Mouse (Mus musculus) c-Kit-positive CD71-positive TER-119-negative erythroid progenitor cells, embryonic 14.5 days (primary cell): ENCODE results near the gene Arl3.

ENCODE experiments used
- DNase-seq: peaks from one replicate; pipeline ENCODE4 v3.0.0-alpha.2; 2013; ENCODE audit warnings: low read depth

The Arl3 gene

GRCm38 (mm10) chr19:46500581-46501341 lies 72.2 kb downstream of the Arl3 start:
- no peak for DNase-seq

- DNase-seq, result peak; percentile 100
Measured at GRCm38 (mm10) chr19:46499836-46500580, 73.0 kb downstream of the Arl3 start.

- DNase-seq, result no peak
Measured at GRCm38 (mm10) chr19:46499539-46499835, 73.5 kb downstream of the Arl3 start.

DNA sequence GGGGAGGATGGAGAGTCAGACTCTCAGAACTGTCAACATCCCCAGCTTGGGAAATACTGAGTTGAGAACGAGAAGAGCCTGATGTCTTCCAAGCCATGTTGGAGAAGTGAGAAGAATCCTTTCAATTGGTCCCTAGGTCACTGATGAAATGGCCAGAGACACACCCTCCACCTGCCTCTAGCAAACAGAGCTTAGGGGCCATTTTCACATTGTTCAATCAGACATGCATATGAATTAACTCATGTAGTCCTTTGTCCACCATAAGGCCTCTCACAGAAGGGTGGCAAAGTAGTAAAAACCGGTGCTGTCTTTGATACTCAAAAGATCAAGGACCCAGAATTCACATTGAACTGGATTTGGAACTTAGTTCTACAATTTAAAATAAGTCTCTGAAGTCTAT lies 75.8 kb downstream of the Arl3 start:
- DNase-seq, result no peak

DNA sequence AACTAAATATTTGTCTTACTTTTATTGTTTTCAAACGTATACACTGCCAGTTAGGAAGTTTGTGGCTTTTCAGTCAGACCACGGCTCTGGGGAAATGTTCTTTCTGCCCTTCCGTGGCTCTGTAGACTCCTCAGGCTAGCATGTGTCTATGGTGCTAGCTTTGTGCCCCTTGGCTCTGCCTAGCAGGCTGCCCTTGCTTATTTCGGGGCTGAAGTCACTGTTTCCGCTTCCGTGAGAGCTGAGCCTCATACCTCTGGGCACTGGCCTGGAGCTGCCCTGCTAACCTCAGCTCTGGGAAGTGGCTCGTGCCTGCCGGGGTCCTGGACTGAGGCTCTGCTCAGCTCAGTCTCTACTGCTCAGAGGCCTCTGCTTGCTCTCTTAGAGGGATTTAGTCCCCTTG lies 77.9 kb downstream of the Arl3 start:
- DNase-seq, result no peak

- no peak for DNase-seq
Measured at GRCm38 (mm10) chr19:46490634-46491033, 82.4 kb downstream of the Arl3 start.

DNA sequence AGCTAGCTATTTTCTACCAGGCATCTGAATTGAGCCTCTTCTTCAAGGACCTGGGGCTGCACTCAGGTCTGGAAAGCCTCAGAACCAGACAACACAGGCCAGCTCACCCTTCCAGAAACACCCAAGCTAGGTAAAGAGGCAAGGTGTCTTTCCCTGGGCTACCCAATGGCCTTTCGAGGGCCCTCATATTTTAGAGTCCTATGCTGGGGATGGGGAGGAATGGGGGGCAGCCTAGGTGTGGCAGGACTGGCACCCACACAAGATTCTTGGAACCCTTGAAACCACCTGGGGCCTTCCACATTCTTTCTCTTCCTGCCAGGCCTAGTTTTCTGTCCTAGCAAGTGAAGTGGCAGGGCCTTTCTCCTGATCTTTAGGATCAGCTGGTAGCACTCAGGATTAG lies 83.5 kb downstream of the Arl3 start:
- DNase-seq, result no peak

DNA sequence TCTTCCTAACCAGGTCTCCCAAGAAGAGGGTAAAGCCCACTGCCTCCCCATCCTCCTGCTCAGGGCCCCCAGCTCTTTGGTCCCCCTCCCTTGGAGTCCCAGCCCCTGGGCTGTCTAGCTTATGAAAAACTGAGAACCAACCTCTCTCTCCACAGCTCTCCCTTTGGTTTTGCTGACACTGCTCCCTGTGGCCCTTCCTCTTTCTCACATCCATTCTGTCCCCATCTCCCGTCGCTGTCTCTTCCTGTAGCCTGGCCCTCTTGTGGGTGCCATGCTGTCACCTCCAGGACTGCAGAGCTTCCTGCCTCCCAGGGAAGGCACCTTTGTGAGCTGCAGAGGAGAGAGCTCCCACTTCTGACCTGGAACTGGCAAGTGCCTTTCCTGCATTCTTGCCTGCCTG lies 86.3 kb downstream of the Arl3 start:
- no peak for DNase-seq

DNA sequence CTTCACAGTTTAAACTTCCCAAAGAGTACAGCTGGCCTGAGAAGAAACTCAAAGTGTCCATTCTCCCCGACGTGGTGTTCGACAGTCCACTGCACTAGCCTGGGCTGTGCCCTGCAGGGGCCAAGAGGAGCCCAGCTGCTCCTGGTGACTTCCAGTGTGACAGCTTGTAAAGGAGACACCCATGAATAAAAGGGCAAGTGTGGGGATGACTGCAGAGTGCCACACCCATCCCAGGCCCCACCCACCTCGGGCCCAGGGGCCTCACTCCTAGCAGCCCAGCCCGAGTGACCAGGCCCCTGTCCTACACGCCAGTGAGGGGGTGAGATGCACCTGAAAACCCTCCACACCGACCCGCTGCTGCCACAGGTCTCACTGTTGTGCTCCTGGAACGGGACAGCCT lies 87.2 kb downstream of the Arl3 start:
- DNase-seq, result no peak

GRCm38 (mm10) chr19:46484518-46484917 lies 88.5 kb downstream of the Arl3 start:
- no peak for DNase-seq

DNA sequence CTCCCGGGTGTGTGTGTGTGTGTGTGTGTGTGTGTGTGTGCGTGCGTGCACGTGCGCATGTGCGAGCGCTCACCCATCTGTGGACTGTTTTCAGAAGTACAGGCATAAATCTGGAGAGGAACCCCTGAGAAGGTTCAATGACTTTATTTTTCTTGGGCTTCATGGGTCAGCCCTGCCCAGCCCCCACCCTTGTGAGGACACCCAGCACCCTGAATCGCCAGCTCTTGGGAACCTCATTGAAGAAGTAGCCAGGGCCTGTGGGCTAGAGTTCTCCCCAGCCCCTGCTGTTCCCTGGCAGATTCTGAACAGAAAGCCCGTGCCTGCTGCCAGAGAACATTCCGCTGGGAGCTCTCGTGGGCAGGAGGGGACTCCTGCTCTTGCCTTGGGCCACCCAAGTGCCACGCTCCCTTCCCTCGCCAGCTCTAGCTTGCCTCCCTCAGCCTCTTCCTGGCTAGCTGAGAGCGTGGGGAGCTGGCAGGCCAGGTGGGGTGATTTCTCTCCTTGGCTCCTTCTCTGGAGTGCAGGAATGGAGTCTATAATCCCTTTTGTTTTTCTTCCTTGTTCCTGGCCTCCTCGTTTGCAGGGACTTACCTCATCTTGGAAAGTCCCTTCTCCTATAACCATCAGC lies 89.2 kb downstream of the Arl3 start:
- no peak for DNase-seq

- DNase-seq, result no peak
Measured at GRCm38 (mm10) chr19:46482896-46483516, 90.0 kb downstream of the Arl3 start.

- DNase-seq, result no peak
Measured at GRCm38 (mm10) chr19:46481756-46482155, 91.2 kb downstream of the Arl3 start.

DNA sequence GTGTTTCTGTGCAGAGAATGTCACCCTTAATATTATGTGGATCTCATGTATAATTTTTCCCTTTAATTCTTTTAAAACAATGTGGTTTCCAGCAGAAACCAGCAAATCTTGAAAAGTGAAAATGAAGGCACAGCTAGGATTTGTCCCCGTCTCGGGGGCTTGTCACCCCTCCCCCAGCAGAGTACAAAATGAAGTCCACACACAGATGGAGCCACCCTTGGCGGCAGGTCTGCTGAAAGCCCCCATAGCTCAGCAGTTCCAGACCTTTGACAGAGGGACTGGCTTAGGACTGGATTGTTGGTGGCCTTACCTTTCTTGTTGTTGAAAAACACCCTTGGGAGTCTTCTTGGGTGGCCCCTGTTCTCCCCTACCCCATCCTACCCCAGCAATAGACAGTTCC lies 91.6 kb downstream of the Arl3 start:
- no peak for DNase-seq
